Mouse (Mus musculus) spleen, adult 2 months (tissue): Measurements from ENCODE around the gene Tdp1.

Experiments used
- CTCF ChIP-seq: fragments of 200-500 bp; IDR thresholded peaks from 2 replicates; pipeline ENCODE4 v1.5.1; 2011; ENCODE audit warnings: mild to moderate bottlenecking, inconsistent platforms; ENCODE audit not compliant: insufficient read depth, insufficient read length, insufficient replicate concordance; ENCODE audit errors: extremely low read depth
- POLR2A ChIP-seq: fragments of 200-500 bp; IDR thresholded peaks from 2 replicates; pipeline ENCODE4 v1.6.1; 2011; ENCODE audit warnings: low read depth, low read length, inconsistent platforms

DNA sequence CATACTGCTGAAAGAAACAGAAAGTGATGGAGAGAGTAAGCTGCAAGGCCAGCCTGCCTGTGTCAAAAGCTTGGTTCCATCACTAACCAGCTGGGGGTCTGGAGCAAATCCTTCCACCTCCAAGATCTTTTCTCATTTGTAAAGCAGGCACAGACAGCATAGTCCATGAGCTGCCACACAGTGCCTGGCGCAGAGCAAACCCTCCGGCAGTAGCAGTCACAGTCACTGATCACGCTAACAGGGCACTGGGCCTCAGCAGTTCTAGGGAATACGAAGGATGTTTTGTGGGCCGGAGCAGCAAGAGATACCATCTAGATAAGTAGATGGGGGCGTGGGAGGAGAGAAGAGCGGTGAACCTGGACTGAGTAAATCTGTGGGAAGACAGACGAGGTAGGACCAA, 39.4 kb upstream of the Tdp1 start:
- TF ChIP-seq POLR2A = no peak
- no peak for TF ChIP-seq CTCF
